Mouse (Mus musculus): ENCODE results near the gene Traf6.
"Not testable (repeated sequence)": the region's sequence is repeated elsewhere in the genome, so short reads cannot be mapped to it uniquely, and the experiment has no call there.

Gene Traf6

DNA sequence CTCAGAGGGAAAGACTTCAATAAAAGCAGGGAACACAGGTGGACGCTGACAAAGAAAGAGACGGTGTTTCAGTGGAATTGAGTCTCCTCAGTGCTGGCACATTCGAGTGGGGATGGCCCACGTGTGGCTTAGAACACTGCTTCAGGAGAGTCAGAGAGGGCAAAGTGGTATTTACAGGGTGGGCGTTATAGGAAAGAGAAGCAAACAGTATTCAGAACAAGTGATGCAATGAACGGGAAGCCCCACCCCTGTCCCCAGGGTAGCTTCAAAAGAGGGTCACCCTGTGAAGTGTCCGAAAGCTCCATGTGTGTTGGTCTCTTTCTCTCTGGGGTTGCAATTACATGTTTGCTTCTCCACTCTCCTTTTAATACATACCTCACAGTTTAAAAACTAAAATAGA is 17.4 kb downstream of the Traf6 start:
- no peak for DNase-seq

DNA sequence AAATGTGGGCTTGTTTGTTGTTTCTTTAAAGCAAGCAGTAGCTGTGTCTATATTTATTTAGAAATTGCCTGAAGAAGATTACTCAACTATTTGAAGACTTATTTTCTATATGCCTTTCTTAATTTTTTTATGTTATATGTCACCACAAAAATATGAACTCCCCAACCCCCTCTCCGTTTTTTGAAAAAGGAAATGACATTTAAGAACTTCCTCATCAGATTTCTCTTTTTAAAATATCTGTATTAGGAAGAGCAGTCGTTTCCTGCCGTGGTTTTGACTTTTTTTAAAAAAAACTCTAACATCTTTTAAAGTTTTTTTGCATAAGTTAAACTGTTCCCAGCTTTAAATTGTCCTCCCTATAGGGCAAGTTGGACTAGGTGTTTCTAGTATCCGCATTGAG is 21.1 kb downstream of the Traf6 start:
- no peak for DNase-seq

- no peak for DNase-seq
Measured at GRCm38 (mm10) chr2:101705941-101706485, 27.8 kb downstream of the Traf6 start.

GRCm38 (mm10) chr2:101711608-101712007 is 33.4 kb downstream of the Traf6 start:
- DNase-seq = no peak

DNA sequence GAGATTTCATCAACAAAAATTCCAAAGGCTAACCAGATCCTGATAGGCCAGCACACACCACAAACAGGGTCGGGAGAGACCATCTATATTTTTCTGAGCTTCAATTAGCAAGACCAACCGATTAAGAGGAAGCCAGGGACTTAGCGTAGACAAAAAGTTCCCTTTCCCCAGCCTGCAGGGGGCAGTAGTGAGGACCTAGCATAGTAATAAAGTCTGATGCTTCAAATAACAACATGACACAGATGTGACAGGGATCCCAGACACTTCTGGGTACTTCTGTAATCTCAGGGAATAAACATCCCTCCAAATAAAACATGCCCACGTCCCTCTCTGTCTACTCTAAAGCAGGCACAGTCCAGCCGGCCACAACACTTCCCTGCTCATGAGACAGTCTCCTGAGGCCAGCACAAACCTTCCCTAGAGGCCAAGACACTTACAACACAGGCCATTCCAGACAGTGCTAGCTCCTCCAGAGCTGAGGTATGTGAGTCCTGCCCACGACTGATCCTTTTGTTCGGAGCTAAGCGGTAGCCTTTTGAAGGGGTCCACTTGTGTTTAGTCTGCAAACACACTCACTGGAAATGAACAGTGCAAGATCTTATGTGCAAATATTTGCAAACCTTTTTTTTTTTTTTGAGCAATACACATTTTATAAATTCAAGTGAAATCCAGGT is 37.6 kb downstream of the Traf6 start:
- DNase-seq = peak in 1 of 2 experiments; percentile 37

DNA sequence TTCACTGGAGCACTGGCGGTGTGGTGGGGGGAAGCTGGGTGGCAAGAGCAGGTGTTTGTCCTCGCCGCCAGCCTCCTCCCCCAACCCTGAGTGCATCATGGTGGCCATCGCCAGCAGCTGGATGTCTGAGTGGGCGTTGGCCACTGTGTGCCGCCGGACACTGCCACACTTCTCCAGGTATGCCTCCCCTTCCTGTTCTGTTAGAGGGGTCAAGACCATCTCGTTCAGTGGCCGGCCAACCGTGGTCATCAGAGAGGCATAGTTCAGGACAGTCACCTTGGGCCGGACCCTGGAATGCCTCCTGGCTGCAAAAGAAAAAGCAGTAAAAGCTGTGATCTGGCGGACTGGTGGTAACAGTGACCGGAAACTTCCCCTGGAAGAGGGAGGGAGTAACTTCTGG is 38.9 kb downstream of the Traf6 start:
- DNase-seq = no peak

- no peak for DNase-seq
Measured at GRCm38 (mm10) chr2:101721835-101722234, 43.6 kb downstream of the Traf6 start.

- DNase-seq = no peak
Measured at GRCm38 (mm10) chr2:101722370-101723332, 44.4 kb downstream of the Traf6 start.

- DNase-seq = no peak
Measured at GRCm38 (mm10) chr2:101723333-101723881, 45.2 kb downstream of the Traf6 start.

DNA sequence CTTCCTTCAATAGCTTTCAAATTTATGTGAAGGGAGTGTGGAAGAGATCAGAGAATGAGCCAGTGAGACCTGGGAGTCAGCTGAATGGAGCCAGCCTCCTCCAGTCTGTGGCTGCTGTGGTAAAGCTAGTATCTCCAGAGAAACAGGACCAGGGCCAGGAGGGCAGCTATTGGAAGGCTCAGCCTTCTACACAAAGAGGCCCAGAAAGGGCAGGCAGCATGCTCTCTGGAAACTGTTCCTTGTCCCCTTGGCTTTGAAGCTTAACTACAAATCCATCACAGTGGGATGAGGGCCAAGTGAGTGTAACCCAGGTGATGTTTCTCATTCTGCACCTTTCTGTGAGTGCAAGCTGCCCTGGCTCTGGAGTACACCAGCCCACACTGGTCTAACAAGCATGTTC is 49.6 kb downstream of the Traf6 start:
- DNase-seq = no peak

GRCm38 (mm10) chr2:101729472-101729871 is 51.2 kb downstream of the Traf6 start:
- DNase-seq = no peak

DNA sequence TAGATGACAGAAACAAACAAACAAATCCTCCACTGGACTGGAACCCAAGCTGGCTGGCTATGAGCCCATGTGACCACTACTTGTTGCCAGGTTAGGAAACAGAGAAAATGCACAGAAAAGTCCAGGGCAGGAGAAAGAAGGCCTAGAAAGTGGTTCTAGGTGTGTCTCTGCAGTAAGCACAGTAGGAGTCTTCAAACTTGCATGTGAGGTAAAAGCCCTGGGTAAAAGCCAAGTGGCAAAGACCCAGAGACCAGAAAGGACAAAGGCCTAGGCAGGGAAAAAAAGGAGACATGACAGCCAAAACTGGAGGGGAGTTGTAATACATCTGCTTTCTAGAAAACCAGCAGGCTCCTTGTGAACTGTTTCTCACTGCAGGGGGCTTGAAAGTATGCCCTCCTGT is 52.7 kb downstream of the Traf6 start:
- no peak for DNase-seq

DNA sequence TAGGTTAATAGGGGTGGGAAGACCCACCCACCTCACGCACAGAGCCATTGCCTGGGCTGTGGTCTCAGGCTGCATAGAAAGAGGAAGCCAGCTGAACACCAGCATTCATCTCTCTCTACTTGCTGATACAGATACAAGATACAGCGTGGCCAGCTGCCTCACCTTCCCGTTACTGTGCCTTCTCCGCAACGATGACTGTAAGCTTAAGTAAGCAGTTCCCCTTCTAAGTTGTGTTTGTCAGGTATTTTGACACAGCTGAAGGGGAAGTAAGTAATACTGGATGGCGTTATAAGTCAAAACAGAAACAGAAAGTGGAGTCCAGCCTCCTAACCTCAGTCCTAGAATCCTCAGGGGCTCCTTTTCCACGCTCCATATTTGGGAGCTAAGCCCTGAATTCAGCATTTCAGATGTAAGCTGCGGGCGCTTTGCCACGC is 54.6 kb downstream of the Traf6 start:
- DNase-seq = no peak

GRCm38 (mm10) chr2:101733564-101733963 is 55.3 kb downstream of the Traf6 start:
- no peak for DNase-seq

GRCm38 (mm10) chr2:101739914-101740313 is 61.7 kb downstream of the Traf6 start:
- DNase-seq = no peak

DNA sequence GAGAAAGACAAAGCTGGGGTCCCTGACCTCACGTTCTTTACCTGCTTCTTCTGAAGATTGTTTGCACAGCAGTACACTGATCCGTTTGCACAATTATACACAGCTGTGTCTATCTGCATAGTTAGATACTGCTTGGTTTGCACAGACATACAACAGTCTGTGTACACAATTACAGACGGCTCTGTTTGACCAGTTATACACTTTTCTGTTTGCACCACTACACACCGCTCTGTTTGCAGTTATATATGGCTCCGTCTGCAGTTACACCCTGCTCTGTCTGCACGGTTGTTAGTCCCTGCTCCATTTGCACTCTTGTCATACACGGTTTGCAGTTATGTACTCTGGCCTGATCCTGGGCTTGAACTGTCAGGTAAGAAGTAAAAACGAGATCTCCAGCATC is 63.4 kb downstream of the Traf6 start:
- no peak for DNase-seq

DNA sequence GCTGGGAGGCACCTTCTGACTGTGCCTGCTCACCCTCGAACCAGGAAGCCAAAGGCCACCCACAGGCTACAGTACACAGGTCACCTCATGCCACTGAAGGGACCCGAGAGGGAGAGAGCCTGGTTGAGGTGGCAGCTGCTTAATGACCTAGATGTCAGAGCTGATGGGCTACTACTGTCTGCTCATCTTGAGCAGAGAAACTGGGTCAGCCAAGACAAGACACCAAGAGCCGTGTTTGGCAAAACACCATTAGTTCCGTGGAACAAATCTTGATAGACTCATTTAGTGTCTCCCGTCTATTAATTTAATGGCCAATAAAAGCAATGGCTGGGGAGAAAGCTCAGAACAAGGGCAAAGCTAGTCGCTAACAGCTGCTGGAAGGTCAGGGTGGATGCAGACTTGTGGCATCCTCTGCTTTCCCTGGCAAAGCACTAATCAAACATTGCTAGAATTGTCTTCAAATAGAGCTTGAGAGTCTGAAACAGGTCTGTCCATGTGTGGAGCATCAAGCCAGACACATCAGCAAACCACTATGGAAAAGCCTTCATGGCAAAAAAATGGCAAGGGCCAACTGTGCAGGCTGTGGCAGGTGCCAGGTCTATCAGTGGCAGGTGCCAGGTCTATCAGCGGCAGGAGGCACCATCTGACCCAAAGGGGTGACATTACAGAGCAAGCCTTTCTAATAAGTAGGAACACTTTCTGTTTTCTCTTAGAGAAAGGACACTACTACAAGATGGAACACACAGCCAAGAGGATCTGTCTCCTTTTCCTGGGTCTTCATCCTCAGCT is 64.0 kb downstream of the Traf6 start:
- DNase-seq = peak; percentile 47 to 56

GRCm38 (mm10) chr2:101745656-101746055 is 67.4 kb downstream of the Traf6 start:
- DNase-seq = not testable (repeated sequence)

- no peak for DNase-seq
Measured at GRCm38 (mm10) chr2:101746537-101746936, 68.3 kb downstream of the Traf6 start.
